Mouse (Mus musculus) hematopoietic stem cell, adult 5-6 weeks (primary cell): Measurements from ENCODE around the gene Acadm. TPM values are rescaled to one million over a fixed set of nuclear protein-coding genes. Genes with fewer than 3 reads are reported as not detected.
A peak's percentile ranks its signal among the peaks of the same experiment; 100 is the strongest.

Experiments
- ATAC-seq, 2 experiments: fragments of 125-278 bp in 1 of 2; replicated peaks in 1 of 2; 2 replicates each; pipeline ENCODE4 v1.8.0; 2016 to 2017; ENCODE audit warnings: inconsistent platforms in 2 of 2, mild to moderate bottlenecking in 2 of 2, moderate number of reproducible peaks in 2 of 2, low read depth in 1 of 2, moderate TSS enrichment in 1 of 2; ENCODE audit not compliant: low FRiP score in 2 of 2, poor library complexity in 2 of 2, severe bottlenecking in 2 of 2, insufficient read depth in 1 of 2, low TSS enrichment in 1 of 2
- total RNA-seq: library from RNA; stranded (forward); fragments of 172-1452, 232-1000 nt; gene quantifications from 2 replicates; pipeline ENCODE4 v1.2.3, GENCODE M21; 2017

Acadm gene
- total RNA-seq, 1 experiment from 2014 or later = 587 TPM

DNA sequence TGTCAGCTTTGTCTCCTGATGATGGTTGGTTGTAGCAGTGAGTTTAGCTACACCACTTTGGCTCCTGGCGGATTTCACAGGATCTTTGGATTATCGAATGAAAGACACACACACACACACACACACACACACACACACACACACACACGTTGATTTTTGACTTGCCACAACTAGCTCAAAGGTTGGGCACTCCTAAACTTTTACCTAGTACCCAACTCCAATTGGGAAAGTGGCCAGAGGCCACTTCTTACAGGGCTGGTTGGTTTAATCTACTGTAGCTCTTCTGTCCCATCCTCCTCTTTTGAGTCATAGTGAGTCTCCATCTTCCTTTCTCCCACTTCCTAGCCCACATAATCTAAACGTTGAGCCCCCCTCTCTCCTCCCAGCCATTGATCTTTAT lies 2.8 kb upstream of the Acadm start:
- no peak for ATAC-seq

DNA sequence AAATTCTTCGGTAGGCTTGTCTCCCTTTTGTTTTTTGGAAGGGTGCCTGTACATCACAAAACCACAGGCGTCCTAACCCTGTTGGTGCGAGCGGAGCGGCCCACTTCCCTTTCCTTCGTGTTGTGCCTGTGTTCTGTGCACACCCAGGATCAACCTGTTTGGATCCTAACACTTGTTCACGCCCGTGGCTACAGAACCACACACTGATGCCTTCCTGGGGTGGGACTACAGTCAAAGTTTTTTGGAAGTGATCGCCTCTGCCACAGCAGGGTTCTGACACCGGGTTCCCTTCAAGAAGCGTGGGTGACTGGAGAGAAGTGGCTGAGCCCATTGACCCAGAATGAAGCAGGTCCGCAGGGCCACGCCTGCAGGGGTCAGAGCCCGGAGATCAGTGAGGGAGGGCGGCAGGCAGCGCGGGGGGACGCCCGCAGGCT lies 514 bp downstream of the Acadm start:
- peak; percentile 50 to 65 for ATAC-seq

DNA sequence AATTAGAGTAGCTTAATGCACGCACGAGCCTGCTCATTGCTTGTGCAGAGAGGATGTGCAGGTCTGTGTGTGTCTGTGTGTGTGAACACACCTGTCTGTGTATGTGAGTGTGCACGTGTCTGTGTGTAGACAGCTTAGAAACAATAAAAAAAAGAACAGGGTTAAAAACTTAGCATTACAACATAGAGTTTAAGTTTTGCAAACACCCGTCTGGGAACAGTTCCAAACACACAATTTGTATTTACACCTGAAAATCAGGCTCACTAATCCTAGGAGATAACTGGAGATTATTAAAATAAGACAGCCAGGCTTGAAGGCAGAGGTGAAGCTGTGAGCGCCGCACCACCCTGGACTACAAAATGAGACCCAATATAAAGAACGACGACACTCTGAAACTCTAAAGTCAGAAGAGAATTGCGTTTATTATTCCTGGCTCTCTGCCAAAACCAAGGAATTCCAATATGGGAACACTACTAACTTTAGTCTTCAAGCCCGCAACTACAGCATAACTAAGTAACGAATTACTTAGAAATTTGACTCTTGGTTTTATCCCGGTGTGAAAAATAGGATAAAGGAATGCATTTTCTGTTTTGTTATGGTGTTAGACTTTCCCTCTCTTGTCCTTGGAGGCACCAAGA lies 1.3 kb downstream of the Acadm start:
- ATAC-seq = no peak

DNA sequence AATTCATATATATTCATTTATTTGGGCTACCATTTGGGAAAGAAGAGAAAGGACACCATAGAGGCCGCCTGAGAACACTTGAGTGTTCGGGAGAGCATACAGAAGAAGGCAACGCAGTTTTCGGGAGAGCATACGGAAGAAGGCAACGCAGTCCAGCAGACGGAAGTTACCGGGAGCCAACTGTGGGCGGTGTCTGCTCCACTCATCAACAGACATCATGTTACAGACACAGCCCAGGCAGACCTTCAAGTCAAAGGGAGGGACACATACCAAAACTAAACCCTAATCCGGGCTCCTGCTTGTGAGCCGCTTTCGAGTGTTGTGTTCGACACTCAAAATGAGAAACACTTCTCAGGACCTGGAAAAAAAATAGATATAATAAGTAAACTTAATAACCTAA lies 2.8 kb downstream of the Acadm start:
- no peak for ATAC-seq

DNA sequence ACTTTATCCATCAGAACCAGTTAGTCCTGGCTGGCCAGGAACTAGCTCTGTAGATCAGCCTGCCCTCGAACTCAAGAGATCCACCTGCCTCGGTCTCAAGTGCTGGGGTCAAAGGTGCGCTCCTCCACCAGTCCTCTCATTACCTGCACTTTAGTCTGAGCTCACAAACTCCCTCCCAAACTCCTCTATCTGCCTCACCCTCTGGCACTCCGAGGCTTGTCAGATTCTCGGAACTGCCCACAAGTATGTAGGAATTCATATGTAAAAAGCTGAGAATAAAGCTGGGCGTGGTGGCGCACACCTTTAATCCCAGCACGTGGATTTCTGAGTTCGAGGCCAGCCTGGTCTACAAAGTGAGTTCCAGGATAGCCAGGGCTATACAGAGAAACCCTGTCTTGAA lies 3.9 kb downstream of the Acadm start:
- ATAC-seq = no peak

DNA sequence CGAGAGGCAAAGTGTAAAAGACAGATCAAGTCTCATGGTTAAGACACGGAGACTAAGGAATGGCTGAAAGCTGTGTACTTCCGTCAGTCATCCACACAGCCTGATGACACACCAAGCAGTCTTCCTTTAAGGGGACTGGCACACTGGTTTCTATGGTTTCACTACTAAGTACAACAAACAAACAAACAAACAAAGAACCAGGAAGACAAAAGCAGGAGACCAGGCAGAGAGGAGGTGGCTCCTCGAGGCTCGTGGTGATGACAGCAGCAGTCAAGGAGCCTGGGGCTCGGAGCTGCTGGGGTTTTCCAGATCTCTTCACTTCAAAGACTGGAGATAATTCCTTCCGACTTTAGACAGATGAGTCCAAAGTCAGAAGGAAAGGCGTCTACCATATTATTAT lies 4.4 kb downstream of the Acadm start:
- no peak for ATAC-seq

DNA sequence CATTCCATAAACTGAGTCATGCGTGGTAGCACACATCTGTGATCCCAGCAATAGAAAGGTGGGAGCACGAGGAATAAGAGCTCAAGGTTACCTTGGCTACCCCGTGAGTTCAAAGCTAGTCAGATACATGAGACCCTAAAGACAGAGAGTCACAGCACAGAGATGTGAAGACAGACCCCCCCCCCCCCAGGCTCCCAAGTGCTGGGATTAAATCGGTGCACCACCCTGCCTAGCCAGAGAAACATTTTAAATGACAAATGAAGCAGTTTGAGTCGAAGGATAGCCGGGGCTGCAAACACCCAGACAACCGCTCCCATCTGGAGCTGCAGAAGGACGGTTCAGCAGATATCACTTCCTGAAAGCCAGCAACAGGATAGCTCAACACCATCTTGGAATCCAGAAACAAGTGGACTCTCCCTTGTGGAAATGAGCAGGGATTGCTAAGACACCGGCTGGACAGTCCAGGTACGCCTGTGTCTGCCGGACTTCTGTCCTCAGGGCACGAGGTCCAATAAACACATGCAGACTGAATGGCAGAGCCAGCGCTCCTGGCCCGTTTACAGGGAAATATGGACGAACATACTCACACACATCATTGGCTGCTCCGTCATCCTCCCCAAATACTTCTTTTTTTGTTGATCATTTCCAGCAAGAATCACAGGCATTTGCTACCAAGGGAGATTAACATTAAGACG lies 7.2 kb downstream of the Acadm start:
- ATAC-seq = no peak

DNA sequence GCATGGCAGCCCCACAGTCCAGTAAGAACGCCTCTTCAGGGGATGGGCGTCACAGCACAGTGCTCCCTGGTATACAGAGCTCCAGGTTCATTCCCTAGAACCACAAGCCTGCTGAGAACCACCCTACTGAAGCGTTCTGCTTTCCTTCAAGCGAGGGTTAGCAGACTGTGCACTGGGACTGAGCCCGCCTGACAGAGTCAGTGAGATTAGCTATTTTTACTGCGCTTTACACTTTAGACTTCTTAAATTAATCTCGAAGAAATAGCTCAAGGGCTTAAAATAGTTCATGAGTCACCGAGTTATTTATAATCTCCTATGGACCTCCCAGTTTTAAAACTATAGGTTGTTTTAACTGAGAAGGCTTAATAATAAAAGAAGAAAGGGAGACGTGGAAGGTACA lies 8.6 kb downstream of the Acadm start:
- ATAC-seq = no peak

DNA sequence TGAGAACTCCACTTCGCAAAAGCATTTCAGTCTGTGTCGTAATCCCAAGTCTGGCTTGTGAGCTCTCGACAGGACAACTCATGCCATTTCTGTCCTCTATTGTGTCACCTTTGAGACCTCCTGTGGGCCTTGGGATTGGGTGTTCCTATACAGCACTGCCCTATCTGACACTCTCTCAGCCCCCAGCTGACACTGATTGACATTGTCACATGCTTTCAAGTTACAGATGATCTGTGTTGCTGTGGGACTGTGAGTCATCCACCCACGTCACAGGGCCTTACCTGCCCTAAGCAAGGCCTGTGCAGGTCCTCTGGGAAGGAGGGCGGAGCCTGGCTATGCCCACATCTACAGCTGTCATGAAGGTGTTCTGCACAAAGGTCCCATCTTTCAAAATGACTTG lies 12.0 kb downstream of the Acadm start:
- no peak for ATAC-seq

DNA sequence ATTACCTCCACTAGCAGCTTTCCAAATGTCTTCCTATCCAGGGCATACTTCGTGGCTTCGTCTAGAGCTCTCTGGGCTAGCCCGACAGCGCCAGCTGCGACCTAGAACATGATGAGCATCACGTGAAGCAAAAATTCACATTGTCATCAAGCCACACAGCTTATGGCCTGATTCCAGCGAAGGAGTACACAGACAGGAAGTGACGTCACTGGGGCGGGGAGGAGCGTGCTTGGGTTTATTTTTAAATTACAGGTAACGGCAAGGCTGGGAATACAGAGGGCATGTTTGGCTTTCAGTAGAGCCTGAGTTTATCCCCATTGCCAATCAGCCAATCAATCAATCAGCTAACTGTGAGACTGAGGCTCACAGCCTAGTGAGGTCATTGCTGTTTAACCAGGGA lies 14.9 kb downstream of the Acadm start:
- ATAC-seq = peak; percentile 12 to 53; a peak in 1 of 4 replicates

DNA sequence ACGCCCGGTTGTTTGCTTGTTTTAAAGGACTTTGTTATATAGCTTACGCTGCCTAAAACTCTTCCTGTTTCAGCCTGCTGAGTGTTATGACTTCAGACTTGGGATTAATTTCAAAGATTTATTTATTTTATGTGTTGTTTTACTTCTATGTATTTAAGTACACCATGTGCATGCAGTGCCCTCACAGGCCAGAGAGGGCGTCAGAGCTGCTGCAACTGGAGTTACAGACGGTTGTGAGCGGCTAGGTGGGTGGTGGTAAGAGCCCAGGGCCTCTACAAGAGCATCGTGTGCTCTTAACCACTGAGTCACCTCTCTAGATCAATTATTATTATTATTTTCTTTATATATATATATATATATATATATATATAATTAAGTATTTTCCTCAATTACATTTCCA lies 18.1 kb downstream of the Acadm start:
- ATAC-seq = no peak

DNA sequence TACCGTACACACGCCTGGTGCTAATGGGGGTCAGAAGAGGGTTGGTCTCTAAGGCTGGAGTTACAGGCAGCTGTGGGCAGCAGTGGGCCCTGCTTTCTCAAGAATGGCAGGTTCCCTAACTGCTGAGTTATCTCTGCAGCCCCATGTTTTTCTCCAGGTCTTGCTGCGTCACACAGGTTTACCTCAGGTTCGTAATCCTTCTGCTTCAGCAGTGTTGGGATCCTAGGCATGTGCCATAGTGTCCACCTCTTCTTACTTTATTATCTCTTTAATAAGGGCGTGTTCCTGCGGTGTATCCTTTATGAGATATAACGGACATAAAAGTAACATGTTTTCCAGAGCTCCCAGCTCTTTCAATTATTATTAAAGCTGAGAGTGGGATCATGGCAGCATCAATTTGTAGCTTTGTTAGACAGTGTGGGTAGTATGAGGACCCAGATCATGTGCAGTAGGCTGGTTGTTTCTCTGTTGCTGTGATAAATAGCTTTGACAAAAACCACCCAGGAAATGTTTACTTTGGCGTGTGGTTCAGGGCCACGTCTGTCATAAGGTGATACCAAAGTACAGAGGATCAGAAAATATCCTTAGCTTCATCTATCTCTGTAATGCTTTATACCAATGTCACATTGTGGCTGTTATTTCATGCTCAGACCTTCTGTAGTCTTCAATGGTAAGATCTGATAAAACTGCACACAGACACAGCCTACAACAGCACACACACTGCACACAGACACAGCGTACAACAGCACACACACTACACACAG lies 23.1 kb downstream of the Acadm start:
- ATAC-seq = no peak

DNA sequence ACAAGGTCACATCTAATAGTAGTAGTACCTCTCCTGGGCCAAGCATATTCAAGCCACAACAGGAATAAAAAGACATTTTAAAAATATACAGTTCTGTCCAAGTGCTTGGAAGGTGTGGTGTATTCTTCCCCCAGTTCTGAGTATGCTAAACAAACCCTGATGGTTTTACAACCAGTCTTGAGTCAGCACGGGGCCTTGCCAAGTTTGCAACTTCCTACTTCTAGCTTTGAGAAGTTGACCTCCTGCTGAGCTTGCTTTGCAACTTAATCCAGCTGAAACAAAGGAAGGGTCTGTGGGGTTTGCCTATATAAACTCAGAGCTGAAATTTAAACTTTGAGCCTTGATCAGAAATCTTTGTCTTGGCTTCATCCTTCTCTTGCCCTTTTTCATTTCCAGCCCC lies 27.2 kb downstream of the Acadm start:
- no peak for ATAC-seq

DNA sequence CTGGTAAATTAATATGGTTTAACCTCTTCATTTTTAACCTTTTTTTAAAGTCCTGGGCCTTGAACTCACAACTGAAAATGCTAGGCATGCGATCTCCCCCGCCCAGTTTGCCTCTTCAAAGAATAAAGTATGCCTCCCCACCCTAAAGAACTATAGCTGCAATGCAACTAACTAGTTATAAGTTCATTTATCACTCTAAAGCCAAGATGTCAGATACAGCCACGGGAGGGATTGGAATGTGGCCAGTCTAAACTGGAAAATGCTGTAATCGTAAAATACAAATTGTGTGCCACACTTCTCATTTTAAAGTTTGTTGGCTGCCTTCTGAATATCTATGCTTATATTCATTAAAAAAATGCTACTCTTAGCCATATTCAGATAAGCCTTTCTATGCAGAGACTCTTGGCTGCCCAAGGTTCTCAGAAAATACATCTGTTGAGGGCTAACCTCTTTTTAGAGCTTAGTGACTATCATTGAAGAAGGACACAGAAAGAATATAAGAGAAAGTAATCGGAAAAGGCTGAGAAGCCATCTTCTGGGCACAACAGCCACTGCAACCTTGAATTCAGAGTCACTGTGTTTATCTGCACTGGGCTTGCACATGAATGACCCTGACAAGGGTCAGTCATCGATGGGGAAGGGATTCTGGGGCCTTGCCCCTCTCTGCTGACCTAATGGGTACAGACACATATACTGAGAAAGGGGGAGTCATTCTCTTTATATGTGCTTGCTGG lies 30.8 kb downstream of the Acadm start:
- ATAC-seq = no peak

DNA sequence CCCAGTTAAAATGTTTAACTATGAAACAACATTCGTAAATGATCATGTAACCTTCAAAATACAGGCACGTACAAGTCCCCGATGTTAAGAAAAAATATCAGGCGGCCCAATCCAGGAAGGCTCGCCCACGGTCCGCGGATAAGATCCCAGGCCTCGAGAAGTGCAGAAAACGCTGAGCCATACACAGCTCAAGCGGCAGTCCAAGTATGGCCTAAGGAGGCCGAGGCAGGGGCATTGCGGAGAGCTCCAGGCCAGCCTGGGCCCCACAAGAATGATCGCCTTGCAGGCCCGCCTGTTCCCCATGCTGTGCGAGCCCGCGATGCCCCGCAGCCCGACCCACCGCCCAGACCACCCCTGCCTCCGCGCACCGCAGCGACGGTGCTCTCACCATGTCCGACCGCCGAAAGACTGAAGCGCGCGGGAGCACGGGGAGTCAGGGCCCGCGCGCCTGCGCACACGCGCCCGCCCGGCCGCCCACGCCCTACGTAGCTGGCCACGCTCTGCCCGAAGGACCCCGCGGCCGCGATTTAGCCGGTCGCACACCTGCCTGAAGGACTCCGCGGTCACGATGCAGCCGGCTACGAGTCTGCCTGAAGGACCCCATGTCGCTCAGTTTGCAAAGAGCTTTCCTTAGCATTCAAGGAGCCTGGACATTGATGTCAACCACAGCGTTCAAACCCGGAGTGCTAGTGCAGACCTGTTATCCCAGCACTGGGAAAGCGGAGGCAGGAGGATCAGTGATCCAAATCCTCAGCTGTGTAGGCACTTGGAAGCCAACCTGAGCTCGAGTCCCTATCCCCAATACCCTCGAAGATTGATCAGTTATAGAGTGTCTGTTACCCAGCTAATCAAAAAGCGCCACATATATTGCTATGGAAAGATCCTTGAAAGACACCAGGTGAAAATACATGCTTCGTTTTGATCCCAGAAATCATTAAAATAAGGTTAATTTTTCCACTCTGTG lies 31.6 kb downstream of the Acadm start, which contains the start of gene Rabggtb:
TSS of gene Rabggtb (minus strand) at position 464 of the 964 bp plus-strand sequence.
- peak; percentile 90 to 93 for ATAC-seq

DNA sequence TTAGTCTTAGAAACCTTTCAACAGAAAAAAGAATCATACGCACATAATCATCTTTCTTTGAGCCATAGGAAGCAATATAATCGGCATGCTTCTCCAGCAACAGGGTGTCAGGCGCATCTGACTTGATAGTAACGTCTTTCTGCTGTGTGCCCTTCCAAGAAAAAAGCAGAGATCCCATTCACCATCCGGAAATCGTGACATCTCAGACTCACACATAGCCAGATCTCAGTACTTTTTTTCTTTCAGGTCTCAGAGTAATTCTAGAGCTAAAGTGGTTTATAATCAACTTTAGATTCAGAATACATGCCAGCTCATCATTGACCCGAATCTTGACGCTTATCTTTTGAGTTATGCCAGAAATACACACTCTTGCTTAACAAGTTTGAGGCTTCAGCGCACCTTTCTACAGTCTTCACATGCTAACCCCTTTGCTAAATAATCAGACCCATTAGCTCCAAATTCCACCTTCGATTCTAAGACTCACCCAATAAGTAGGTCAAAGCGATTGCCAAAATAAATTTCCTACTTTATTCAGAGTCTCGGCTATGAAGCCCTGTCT lies 32.5 kb downstream of the Acadm start:
- ATAC-seq = no peak
